Mouse (Mus musculus) midbrain, embryonic 14.5 days (tissue): Measurements from ENCODE around the gene Ccdc175. TPM values are rescaled to one million over a fixed set of nuclear protein-coding genes. Genes with fewer than 3 reads are reported as not detected.

ENCODE experiments used
- ATAC-seq: fragments of 200-750 bp; cut with Nextera tagmentation; 2 replicates; pipeline ENCODE4 v1.8.0; 2017; ENCODE audit warnings: moderate number of reproducible peaks, moderate library complexity; ENCODE audit not compliant: low FRiP score, low TSS enrichment
- DNase-seq: peaks from one replicate; pipeline ENCODE4 v3.0.0-alpha.2; 2015
- H3K27ac ChIP-seq: fragments of 300-500 bp; sonication (generic); replicated peaks from 2 replicates; pipeline ENCODE4 v1.5.1; 2014; ENCODE audit warnings: mild to moderate bottlenecking, low read depth, low read length, moderate library complexity
- H3K27me3 ChIP-seq: fragments of 300-500 bp; sonication (generic); 2 replicates; pipeline ENCODE4 v1.6.1; 2014; ENCODE audit warnings: low read length, control low read depth, mixed read lengths; ENCODE audit not compliant: control insufficient read depth, insufficient read depth
- H3K36me3 ChIP-seq: fragments of 300-500 bp; sonication (generic); 2 replicates; pipeline ENCODE4 v1.6.1; 2014; ENCODE audit warnings: low read length, control low read depth; ENCODE audit not compliant: control insufficient read depth, insufficient read depth
- H3K4me1 ChIP-seq: fragments of 300-500 bp; sonication (generic); 2 replicates; pipeline ENCODE4 v1.6.1; 2014; ENCODE audit warnings: mild to moderate bottlenecking, antibody characterized with exemption, low read length, control low read depth; ENCODE audit not compliant: control insufficient read depth, insufficient read depth
- H3K4me2 ChIP-seq: fragments of 300-500 bp; sonication (generic); 2 replicates; pipeline ENCODE4 v1.6.1; 2014; ENCODE audit warnings: mild to moderate bottlenecking, low read length, moderate library complexity
- H3K4me3 ChIP-seq: fragments of 300-500 bp; sonication (generic); replicated peaks from 2 replicates; pipeline ENCODE4 v1.5.1; 2014; ENCODE audit warnings: low read depth, low read length
- H3K9ac ChIP-seq: fragments of 300-500 bp; sonication (generic); replicated peaks from 2 replicates; pipeline ENCODE4 v1.6.1; 2014; ENCODE audit warnings: mild to moderate bottlenecking, low read length, moderate library complexity
- H3K9me3 ChIP-seq: fragments of 300-500 bp; sonication (generic); 2 replicates; pipeline ENCODE4 v1.6.1; 2016; ENCODE audit warnings: low read length, control low read depth, mixed read lengths; ENCODE audit not compliant: control insufficient read depth
- WGBS: fragments of 180-500 bp; shearing (Covaris S2); extraction: QIAGEN DNeasy Blood & Tissue Kit; methylation state at CpG from one replicate; pipeline ENCODE4 v1.1.7; 2014; 5-methylcytosine and 5-hydroxymethylcytosine counted together
- polyA plus RNA-seq: library from polyadenylated mRNA; unstranded; fragments of >200 nt; fragmentation: Nextera tagmentation; extraction: Ambion mirVana; gene quantifications from 2 replicates; pipeline ENCODE4 v1.2.1, GENCODE M21; 2014

Gene Ccdc175
- 0.08 and 0.11 TPM in 2 replicates for polyA plus RNA-seq

GRCm38 (mm10) chr12:72184929-72185328, at the start of gene Ccdc175:
TSS of gene Ccdc175 (minus strand) at chr12:72185029.
- ATAC-seq (no peak), DNase-seq (no peak)
- Histone ChIP-seq H3K9ac (no peak within 1 kb of the TSS), H3K4me3 (no peak within 1 kb of the TSS), H3K27me3 (no peaks in the 10 kb centered on the region), H3K4me2 (no peak within 1 kb of the TSS), H3K36me3 (no peaks in the 10 kb centered on the region), H3K27ac (no peak within 1 kb of the TSS), H3K4me1 (no peaks in the 10 kb centered on the region), H3K9me3 (no peaks in the 10 kb centered on the region)
- 78% methylated on average over 12 of the region's 12 CpGs for WGBS

DNA sequence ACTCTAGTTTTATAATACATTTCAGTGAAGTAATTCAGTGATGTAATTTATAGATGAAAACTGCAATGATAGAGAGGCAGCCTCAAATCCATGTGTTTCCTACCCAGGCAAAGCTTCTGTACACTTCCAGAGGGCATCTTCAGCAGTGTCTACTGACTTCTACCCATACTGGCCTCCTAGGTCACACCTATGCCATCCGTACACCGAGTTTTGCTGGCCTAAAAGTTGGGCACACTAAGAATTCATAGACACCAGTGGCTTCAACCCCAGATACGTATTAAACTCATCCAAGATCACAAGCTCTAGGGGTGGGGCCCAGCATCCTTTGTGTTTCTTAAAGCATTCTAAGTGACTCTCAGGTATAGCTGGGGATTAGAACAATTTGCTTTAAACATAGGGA, 49.3 kb upstream of the Ccdc175 start:
- H3K36me3 ChIP-seq, result peaks cover 15% of the 10 kb centered on the region; the same call in 1 of the 2 replicates
- no peak for DNase-seq
- no peak for ATAC-seq
- H3K4me1 ChIP-seq, result peaks cover 62% of the 10 kb centered on the region
- no peaks in the 10 kb centered on the region for H3K9me3 ChIP-seq
- H3K4me3 ChIP-seq, result peak overlapping the region; percentile 76
- H3K27me3 ChIP-seq, result no peaks in the 10 kb centered on the region
- H3K27ac ChIP-seq, result peak overlapping the region; percentile 98; the same call in 1 of the 2 replicates
- 80% methylated on average over 3 of the region's 3 CpGs for WGBS
- H3K4me2 ChIP-seq, result peak overlapping the region; percentile 81
- peak overlapping the region; percentile 92 for H3K9ac ChIP-seq

- ATAC-seq, result no peak
- no peak for DNase-seq
- peaks cover 66% of the 10 kb centered on the region for H3K4me1 ChIP-seq
Observed at GRCm38 (mm10) chr12:72232826-72233790, 48.3 kb upstream of the Ccdc175 start.

DNA sequence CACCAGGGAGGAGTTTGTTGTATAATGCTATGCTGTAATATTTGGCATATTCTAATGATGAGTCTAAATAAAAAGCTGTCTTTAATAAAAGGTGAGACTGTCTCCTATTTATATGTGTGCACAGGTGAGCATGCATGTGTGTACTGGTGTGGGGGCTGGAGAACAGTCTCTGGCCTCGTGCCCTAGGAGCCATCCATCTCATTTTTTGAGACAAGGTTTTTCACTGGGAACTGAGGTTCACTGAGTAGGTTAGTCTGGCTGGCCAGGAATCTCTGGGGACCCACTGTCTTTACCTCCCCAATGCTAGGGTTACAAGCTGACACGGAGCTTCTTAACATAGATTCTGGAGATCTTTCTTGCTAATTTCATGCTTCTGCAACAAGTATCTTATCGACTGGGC, 47.3 kb upstream of the Ccdc175 start:
- ATAC-seq (no peak), DNase-seq (no peak)
- H3K27me3 ChIP-seq, result no peaks in the 10 kb centered on the region
- H3K4me2 ChIP-seq, result peak overlapping the region; percentile 81
- H3K4me3 ChIP-seq, result peak overlapping the region; percentile 76; the same call in 1 of the 2 replicates
- 80% methylated on average over 3 of the region's 3 CpGs for WGBS
- no peak overlapping the region for H3K27ac ChIP-seq
- no peak overlapping the region for H3K9ac ChIP-seq
- peaks cover 19% of the 10 kb centered on the region for H3K36me3 ChIP-seq
- H3K4me1 ChIP-seq, result peaks cover 71% of the 10 kb centered on the region
- H3K9me3 ChIP-seq, result no peaks in the 10 kb centered on the region

More at GRCm38 (mm10) chr12:72232826-72233790, 48.3 kb upstream of the Ccdc175 start:
- H3K4me3 ChIP-seq, result peak overlapping the region; percentile 76
- H3K36me3 ChIP-seq, result peaks cover 15% of the 10 kb centered on the region; the same call in 1 of the 2 replicates
- peak overlapping the region; percentile 81 for H3K4me2 ChIP-seq
- H3K27me3 ChIP-seq, result no peaks in the 10 kb centered on the region
- no peaks in the 10 kb centered on the region for H3K9me3 ChIP-seq
- 64% methylated on average over 19 of the region's 19 CpGs for WGBS
- H3K27ac ChIP-seq, result no peak overlapping the region
- H3K9ac ChIP-seq, result peak overlapping the region; percentile 92

DNA sequence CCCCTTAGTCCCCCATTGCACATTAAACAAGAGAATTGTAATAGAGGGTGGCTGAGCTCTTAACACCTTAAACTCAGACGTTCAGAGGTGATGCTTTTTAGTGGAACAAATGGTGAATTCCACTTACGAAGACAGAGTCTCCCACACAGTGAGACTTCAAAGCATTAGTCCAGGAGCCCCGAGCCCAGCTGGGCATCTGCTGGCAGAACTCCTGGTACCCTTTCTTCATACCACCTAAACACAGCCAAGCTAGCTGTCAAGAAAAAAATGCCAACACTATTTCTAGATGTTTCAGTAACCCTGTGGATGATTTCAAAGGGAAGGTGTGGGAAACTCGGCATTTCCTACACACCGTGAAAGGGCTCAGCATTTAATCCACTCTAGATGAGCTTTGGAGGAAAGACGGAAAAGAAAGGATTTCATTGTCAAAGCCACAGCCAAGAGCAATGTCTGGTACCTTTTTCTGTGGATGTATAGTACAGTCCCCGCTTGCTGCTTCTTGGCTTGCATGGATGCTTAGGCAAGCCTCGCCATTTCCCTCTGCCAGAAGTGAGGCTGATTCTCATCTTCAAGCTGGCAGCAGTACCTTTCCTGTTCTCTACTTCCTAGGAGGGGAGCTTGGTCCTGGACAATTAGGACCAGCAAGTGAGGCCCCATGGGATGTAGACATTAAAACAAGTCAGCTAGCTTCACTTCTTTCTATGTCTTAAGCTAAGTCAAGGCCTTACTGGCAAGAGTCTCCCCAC, 44.8 kb upstream of the Ccdc175 start:
- Histone ChIP-seq H3K4me3 (no peak overlapping the region), H3K27me3 (no peaks in the 10 kb centered on the region), H3K4me2 (peak overlapping the region; percentile 32), H3K9ac (no peak overlapping the region; the same call in 1 of the 2 replicates), H3K27ac (no peak overlapping the region), H3K4me1 (peaks cover 78% of the 10 kb centered on the region), H3K9me3 (no peaks in the 10 kb centered on the region), H3K36me3 (peaks cover 31% of the 10 kb centered on the region)
- no peak for DNase-seq
- 62% methylated on average over 8 of the region's 8 CpGs for WGBS
- no peak for ATAC-seq

- Histone ChIP-seq H3K4me3 (no peak overlapping the region), H3K4me1 (peaks cover 60% of the 10 kb centered on the region), H3K27ac (no peak overlapping the region), H3K27me3 (no peaks in the 10 kb centered on the region), H3K9me3 (no peaks in the 10 kb centered on the region), H3K36me3 (peaks cover 30% of the 10 kb centered on the region), H3K4me2 (no peak overlapping the region), H3K9ac (no peak overlapping the region)
- 48% methylated on average over 6 of the region's 6 CpGs for WGBS
- ATAC-seq, result no peak
- no peak for DNase-seq
Observed at GRCm38 (mm10) chr12:72227731-72228130, 42.9 kb upstream of the Ccdc175 start.

- H3K27ac ChIP-seq, result no peak overlapping the region
- no peak overlapping the region for H3K9ac ChIP-seq
- WGBS, result 89% methylated on average over 3 of the region's 3 CpGs
- no peak for ATAC-seq
- no peak overlapping the region for H3K4me3 ChIP-seq
- H3K4me1 ChIP-seq, result peaks cover 43% of the 10 kb centered on the region
- no peak for DNase-seq
- H3K4me2 ChIP-seq, result no peak overlapping the region
- peaks cover 53% of the 10 kb centered on the region for H3K36me3 ChIP-seq
- no peaks in the 10 kb centered on the region for H3K9me3 ChIP-seq
- H3K27me3 ChIP-seq, result no peaks in the 10 kb centered on the region
Observed at GRCm38 (mm10) chr12:72225371-72225770, 40.5 kb upstream of the Ccdc175 start.

GRCm38 (mm10) chr12:72223557-72224102, 38.8 kb upstream of the Ccdc175 start:
- H3K4me1 ChIP-seq, result peaks cover 25% of the 10 kb centered on the region
- no peaks in the 10 kb centered on the region for H3K27me3 ChIP-seq
- no peak overlapping the region for H3K4me3 ChIP-seq
- DNase-seq (no peak), ATAC-seq (no peak)
- H3K4me2 ChIP-seq, result no peak overlapping the region
- H3K27ac ChIP-seq, result no peak overlapping the region
- no peaks in the 10 kb centered on the region for H3K9me3 ChIP-seq
- peaks cover 64% of the 10 kb centered on the region for H3K36me3 ChIP-seq
- H3K9ac ChIP-seq, result no peak overlapping the region
- WGBS, result 95% methylated on average over 16 of the region's 16 CpGs
